ENCODE assay signal across 8 mouse cellular contexts in the genomic region with DNA sequence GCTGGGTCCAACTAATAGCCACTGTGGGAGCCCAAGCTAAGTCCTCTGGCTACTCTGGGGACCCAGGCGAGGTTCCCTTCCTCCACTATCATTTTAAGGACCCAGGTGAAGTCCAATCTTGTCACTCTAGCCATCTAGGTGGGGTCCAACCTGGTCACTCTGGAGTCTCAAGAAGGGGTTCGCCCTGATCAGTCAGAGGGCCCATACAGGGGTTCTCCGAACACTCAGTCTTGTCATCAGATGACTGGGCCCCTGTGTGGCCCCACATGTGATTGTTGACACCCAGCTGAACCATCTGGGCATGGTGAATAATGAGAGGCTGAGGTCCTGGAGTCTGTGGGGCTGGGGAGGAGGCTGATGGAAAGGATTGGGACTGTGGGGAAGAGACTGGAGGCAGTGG. TPM values are rescaled to one million over a fixed set of nuclear protein-coding genes. Genes with fewer than 3 reads are reported as not detected.
A peak's percentile ranks its signal among the peaks of the same experiment; 100 is the strongest.
DNase-seq lines count a peak whose midpoint lies in the region; ATAC-seq and TF ChIP-seq lines count a peak whose summit lies in the region.

No protein-coding gene starts in this region.

- no peak overlapping the region for H3ac ChIP-seq in C2C12 (ENCODE audit: control insufficient read depth, insufficient read length, low read depth)

- no peak for TF ChIP-seq CTCF in C2C12 (IDR thresholded peaks at IDR 0.05; ENCODE audit: control insufficient read depth, insufficient read depth, insufficient read length)

- peak; percentile 27; the same call in 1 of the 2 replicates for ATAC-seq in cerebellum, adult (ENCODE audit: insufficient number of reproducible peaks, low FRiP score, low TSS enrichment)
- no peak for ATAC-seq in heart, embryonic 13.5 days (ENCODE audit: extremely low read depth, insufficient number of reproducible peaks, low FRiP score, low TSS enrichment)
- no peak for ATAC-seq in liver, embryonic 13.5 days (ENCODE audit: low read depth)
- ATAC-seq in activated CD4-positive, CD25-positive, alpha-beta regulatory T cell, adult 4 months: no peak

- no peaks in the 10 kb centered on the region for H3K27me3 ChIP-seq in C2C12 (ENCODE audit: control insufficient read depth, insufficient read depth, insufficient read length)
- H3K27me3 ChIP-seq in heart, embryonic 13.5 days (replicated peaks): no peaks in the 10 kb centered on the region
- H3K27me3 ChIP-seq in liver, embryonic 13.5 days: no peaks in the 10 kb centered on the region

- H3K36me3 ChIP-seq in C2C12 (ENCODE audit: control insufficient read depth, insufficient read depth): peaks cover 4% of the 10 kb centered on the region
- H3K36me3 ChIP-seq in heart, embryonic 13.5 days: peaks cover 52% of the 10 kb centered on the region
- H3K36me3 ChIP-seq in liver, embryonic 13.5 days: peaks cover 52% of the 10 kb centered on the region

- peak overlapping the region; percentile 81 for H3K9ac ChIP-seq in heart, embryonic 13.5 days
- peak overlapping the region; percentile 62 for H3K9ac ChIP-seq in liver, embryonic 13.5 days

- no peak for DNase-seq in cerebellum, adult 9-10 months
- DNase-seq in liver, embryonic 13.5 days: no peak
- no peak for DNase-seq in right cerebral cortex, adult 18-20 months
- DNase-seq in testis, postnatal 14 days (ENCODE audit: low spot score): no peak

- peaks cover 41% of the 10 kb centered on the region for H3K4me1 ChIP-seq in heart, embryonic 13.5 days
- peaks cover 54% of the 10 kb centered on the region for H3K4me1 ChIP-seq in liver, embryonic 13.5 days (replicated peaks)

- H3K27ac ChIP-seq in heart, embryonic 13.5 days (replicated peaks): peak overlapping the region; percentile 87
- peak overlapping the region; percentile 77 for H3K27ac ChIP-seq in liver, embryonic 13.5 days

- no peaks in the 10 kb centered on the region for H3K79me3 ChIP-seq in C2C12 (ENCODE audit: low read depth)

- peak overlapping the region; percentile 2 for H3K4me3 ChIP-seq in C2C12 (ENCODE audit: insufficient read depth, poor library complexity, severe bottlenecking)
- H3K4me3 ChIP-seq in heart, embryonic 13.5 days: peak overlapping the region; percentile 51
- peak overlapping the region; percentile 43 for H3K4me3 ChIP-seq in liver, embryonic 13.5 days (replicated peaks)

- H3K4me2 ChIP-seq in heart, embryonic 13.5 days: peak overlapping the region; percentile 69
- H3K4me2 ChIP-seq in liver, embryonic 13.5 days: peak overlapping the region; percentile 74

- 72% methylated on average over 3 of the region's 3 CpGs for WGBS in heart, embryonic 13.5 days
- WGBS in liver, embryonic 13.5 days (ENCODE audit: insufficient replicate concordance): 66% methylated on average over 3 of the region's 3 CpGs

- H3K79me2 ChIP-seq in C2C12 (ENCODE audit: control insufficient read depth, insufficient read depth): no peaks in the 10 kb centered on the region

- H3K9me3 ChIP-seq in heart, embryonic 13.5 days: no peaks in the 10 kb centered on the region
- no peaks in the 10 kb centered on the region for H3K9me3 ChIP-seq in liver, embryonic 13.5 days (replicated peaks)

TF ChIP-seq in C2C12, 6 proteins besides CTCF, POLR2A, EP300 and RAD21:
- TF ChIP-seq FOSL1 (IDR thresholded peaks at IDR 0.05; ENCODE audit: insufficient read depth, low read length, poor library complexity, severe bottlenecking) (no peak), MYOD1 (IDR thresholded peaks at IDR 0.05; ENCODE audit: control insufficient read depth, insufficient read length, low read depth) (no peak), USF1 (IDR thresholded peaks at IDR 0.05; ENCODE audit: low read depth) (no peak), MYOG (IDR thresholded peaks at IDR 0.05; ENCODE audit: control insufficient read depth, extremely low read depth, insufficient read length) (no peak), MAX (IDR thresholded peaks at IDR 0.05) (no peak), CEBPB (IDR thresholded peaks at IDR 0.05; ENCODE audit: low read depth) (no peak)

RNA-seq across cellular contexts. Expression of a gene that starts 6.8 kb away (rescaled TPM):
- polyA plus RNA-seq in C2C12 (2012; fragmentation: generic; extraction: Trizol): 5.8 TPM
- polyA plus RNA-seq in heart, embryonic 13.5 days (2015; fragmentation: Nextera tagmentation; extraction: Ambion mirVana): 7.7 and 8.4 TPM in 2 replicates
- polyA plus RNA-seq in liver, embryonic 13.5 days (2015; fragmentation: Nextera tagmentation; extraction: Ambion mirVana): 2.3 and 2.7 TPM in 2 replicates
- polyA plus RNA-seq in activated CD4-positive, CD25-positive, alpha-beta regulatory T cell, adult 4 months (2017; shearing (Covaris generic)): 10 to 100 TPM in 1 of 2 experiments, 1 to 10 TPM in 1; 6.4 to 11.3 TPM

RNA-seq across cellular contexts. Expression of a gene that starts 13.1 kb away (rescaled TPM):
- polyA plus RNA-seq in C2C12 (2012; fragmentation: generic; extraction: Trizol): 18.1 TPM
- polyA plus RNA-seq in heart, embryonic 13.5 days (2015; fragmentation: Nextera tagmentation; extraction: Ambion mirVana): 17.2 and 18.5 TPM in 2 replicates
- polyA plus RNA-seq in liver, embryonic 13.5 days (2015; fragmentation: Nextera tagmentation; extraction: Ambion mirVana): 6.1 and 7.1 TPM in 2 replicates
- 1 to 10 TPM; 4.5 to 5.8 TPM for polyA plus RNA-seq in activated CD4-positive, CD25-positive, alpha-beta regulatory T cell, adult 4 months (2017; shearing (Covaris generic))

RNA-seq across cellular contexts. Expression of a gene that starts 22.9 kb away (rescaled TPM):
- polyA plus RNA-seq in C2C12 (2012; fragmentation: generic; extraction: Trizol): 27.5 TPM
- polyA plus RNA-seq in heart, embryonic 13.5 days (2015; fragmentation: Nextera tagmentation; extraction: Ambion mirVana): 67.1 and 71.8 TPM in 2 replicates
- polyA plus RNA-seq in liver, embryonic 13.5 days (2015; fragmentation: Nextera tagmentation; extraction: Ambion mirVana): 24.9 and 27.1 TPM in 2 replicates
- polyA plus RNA-seq in activated CD4-positive, CD25-positive, alpha-beta regulatory T cell, adult 4 months (2017; shearing (Covaris generic)): 10 to 100 TPM; 22.5 to 40.9 TPM

RNA-seq across cellular contexts. Expression of a gene that starts 30.3 kb away (rescaled TPM):
- not detected for polyA plus RNA-seq in C2C12 (2012; fragmentation: generic; extraction: Trizol)
- polyA plus RNA-seq in heart, embryonic 13.5 days (2015; fragmentation: Nextera tagmentation; extraction: Ambion mirVana): not detected in 2 replicates
- not detected in 2 replicates for polyA plus RNA-seq in liver, embryonic 13.5 days (2015; fragmentation: Nextera tagmentation; extraction: Ambion mirVana)
- polyA plus RNA-seq in activated CD4-positive, CD25-positive, alpha-beta regulatory T cell, adult 4 months (2017; shearing (Covaris generic)): not detected

RNA-seq across cellular contexts. Expression of a gene that starts 33.4 kb away (rescaled TPM):
- 93.0 TPM for polyA plus RNA-seq in C2C12 (2012; fragmentation: generic; extraction: Trizol)
- 70.7 and 74.7 TPM in 2 replicates for polyA plus RNA-seq in heart, embryonic 13.5 days (2015; fragmentation: Nextera tagmentation; extraction: Ambion mirVana)
- 121 and 131 TPM in 2 replicates for polyA plus RNA-seq in liver, embryonic 13.5 days (2015; fragmentation: Nextera tagmentation; extraction: Ambion mirVana)
- polyA plus RNA-seq in activated CD4-positive, CD25-positive, alpha-beta regulatory T cell, adult 4 months (2017; shearing (Covaris generic)): 10 to 100 TPM; 19.4 to 33.7 TPM
